Mouse (Mus musculus) left cerebral cortex, adult 8-10 months (tissue): ENCODE data around the gene Gm29554. TPM values are rescaled to one million over a fixed set of nuclear protein-coding genes. Genes with fewer than 3 reads are reported as not detected.
"Not testable (repeated sequence)": the region's sequence is repeated elsewhere in the genome, so short reads cannot be mapped to it uniquely, and the experiment has no call there.

ENCODE experiments used
- DNase-seq, 2 experiments: peaks; one replicate each; pipeline ENCODE4 v3.0.0; 2022; ENCODE audit warnings: low spot score in 2 of 2
- total RNA-seq, 4 experiments: library from RNA; stranded (reverse); gene quantifications; 2 replicates each; pipeline ENCODE4 v1.2.4; 2022

The Gm29554 gene
- total RNA-seq = not detected

- not testable (repeated sequence) for DNase-seq
These were observed at the start of gene Gm29554 for GRCm38 (mm10) chrY:12273632-12274031. Gene Gm29554 (plus strand): TSS chrY:12273932.

Other genes with a start within 250 kb of the Gm29554 start
- not detected for gene Gm20812, start 108.0 kb downstream of the Gm29554 start, total RNA-seq